Mouse (Mus musculus) testis, adult 2 months (tissue): ENCODE data around the gene Ccdc88b.
"Not testable (repeated sequence)": the region's sequence is repeated elsewhere in the genome, so short reads cannot be mapped to it uniquely, and the experiment has no call there.

Experiments used
- CTCF ChIP-seq: fragments of 200-500 bp; IDR thresholded peaks from 2 replicates; pipeline ENCODE4 v1.5.1; 2012; ENCODE audit warnings: low read depth, mild to moderate bottlenecking, inconsistent platforms, low read length, moderate library complexity; ENCODE audit not compliant: control insufficient read depth, insufficient read depth, insufficient replicate concordance
- POLR2A ChIP-seq: fragments of 200-500 bp; IDR thresholded peaks from 2 replicates; pipeline ENCODE4 v1.6.1; 2012; ENCODE audit warnings: low read depth, mild to moderate bottlenecking, inconsistent platforms, low read length, moderate library complexity; ENCODE audit not compliant: control insufficient read depth

- TF ChIP-seq CTCF, POLR2A: not testable (repeated sequence)
These were observed 37.7 kb upstream of the Ccdc88b start for GRCm38 (mm10) chr19:6895608-6896305.
